Mouse (Mus musculus): Measurements from ENCODE around the gene Rnase1. TPM values are rescaled to one million over a fixed set of nuclear protein-coding genes. Genes with fewer than 3 reads are reported as not detected.

Gene Rnase1
- 0.07 and 0.82 TPM in 2 replicates for polyA plus RNA-seq (2012; rRNA removed)

DNA sequence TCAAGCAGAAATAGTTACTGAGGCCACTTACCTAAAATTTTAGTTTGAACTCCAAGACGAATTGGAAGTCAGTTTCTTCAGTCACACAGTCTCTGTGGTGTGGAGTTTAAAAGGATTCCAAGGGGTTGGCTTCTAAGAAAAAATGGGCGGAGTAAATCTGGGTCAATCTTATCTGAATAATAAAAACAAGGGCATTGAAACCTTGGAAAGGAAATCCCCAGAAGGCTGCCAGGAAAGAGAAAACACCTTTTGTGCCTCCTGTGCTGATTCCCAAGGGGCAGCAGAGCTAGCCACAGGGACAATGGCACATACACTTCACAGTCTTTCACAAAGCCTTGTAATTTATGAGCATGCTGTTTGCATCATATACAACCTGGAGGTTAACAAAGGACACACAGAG lies at the start of gene Rnase1:
TSS of gene Rnase1 (minus strand) at position 101 of the 400 bp plus-strand sequence.

DNA sequence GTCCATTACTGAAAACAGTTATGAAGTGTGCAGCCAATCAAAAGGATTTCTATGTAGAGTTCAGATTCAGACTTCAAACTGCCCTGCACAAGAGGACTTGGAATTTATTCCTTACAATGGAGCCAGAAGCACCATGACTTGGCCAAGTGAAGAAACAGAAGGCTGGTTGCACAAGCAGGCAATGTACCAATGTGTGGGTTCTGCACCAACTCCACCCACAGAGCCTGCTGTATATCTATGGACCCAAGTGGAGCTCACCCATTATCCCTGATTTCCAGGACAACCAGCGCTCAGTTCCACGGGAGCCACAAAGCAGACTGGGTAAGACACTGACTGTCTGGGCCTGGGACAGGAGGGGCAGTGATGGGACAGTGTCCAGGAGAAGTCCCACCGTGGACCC lies 15.4 kb upstream of the Rnase1 start, which contains the start of gene Rnase2b:
TSS of gene Rnase2b (plus strand) at position 285 of the 400 bp plus-strand sequence.

DNA sequence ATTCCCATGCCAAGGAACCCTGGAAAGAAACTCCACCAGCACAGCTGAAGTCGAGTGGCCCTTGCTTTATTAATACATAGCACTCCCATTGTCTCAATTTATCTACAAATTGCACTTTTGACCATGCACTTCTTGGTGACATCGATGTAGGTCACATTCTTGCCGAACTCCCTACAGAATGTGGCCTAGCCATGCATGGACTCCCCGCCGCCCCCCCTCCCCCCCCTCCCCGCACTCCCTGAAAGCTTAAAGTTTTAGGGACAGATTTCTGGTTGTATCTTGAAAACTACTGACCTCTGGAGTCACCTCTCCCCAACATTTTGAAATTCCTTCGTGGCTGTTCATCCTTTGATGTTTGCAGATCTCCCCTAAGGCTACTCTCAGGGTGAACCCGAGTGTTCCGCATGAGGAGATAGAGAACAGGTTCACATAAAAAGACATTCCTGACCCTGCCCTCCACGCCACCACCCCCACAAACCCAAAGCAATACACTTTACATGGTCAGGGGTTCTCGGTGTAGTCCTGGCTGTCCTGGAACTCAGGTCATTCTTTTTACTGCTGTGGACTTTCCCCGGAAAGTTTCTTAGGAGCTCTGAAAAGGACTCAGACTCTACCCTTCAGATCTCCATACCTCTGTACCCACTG lies 32.5 kb downstream of the Rnase1 start, which contains the start of gene Eddm3b:
TSS of gene Eddm3b (plus strand) at position 511 of the 645 bp plus-strand sequence.

Other genes starting within 250 kb of the Rnase1 start
- gene Klhl33, start 249.3 kb downstream of the Rnase1 start, polyA plus RNA-seq (2012; rRNA removed) = 0.11 and 0.28 TPM in 2 replicates
- gene Osgep, start 221.9 kb downstream of the Rnase1 start, polyA plus RNA-seq (2012; rRNA removed) = 40.4 and 47.9 TPM in 2 replicates
- 44.1 and 50.6 TPM in 2 replicates for gene Apex1, start 221.8 kb downstream of the Rnase1 start, polyA plus RNA-seq (2012; rRNA removed)
- 35.0 and 41.2 TPM in 2 replicates for gene Pip4p1, start 215.9 kb downstream of the Rnase1 start, polyA plus RNA-seq (2012; rRNA removed)
- gene Pnp, start 215.7 kb downstream of the Rnase1 start, polyA plus RNA-seq (2012; rRNA removed) = 121 and 139 TPM in 2 replicates
- 103 and 127 TPM in 2 replicates for gene Gm49342, start 202.3 kb downstream of the Rnase1 start, polyA plus RNA-seq (2012; rRNA removed)
- gene Pnp2, start 190.8 kb downstream of the Rnase1 start, polyA plus RNA-seq (2012; rRNA removed) = 6.7 and 8.1 TPM in 2 replicates
- gene Rnase10, start 139.0 kb downstream of the Rnase1 start, polyA plus RNA-seq (2012; rRNA removed) = 0.02 and 0.05 TPM in 2 replicates
- gene Rnase9, start 104.9 kb downstream of the Rnase1 start, polyA plus RNA-seq (2012; rRNA removed) = not detected in 2 replicates
- 0.06 TPM in 1 of 2 replicates, not detected in the other for gene Rnase11, start 96.6 kb downstream of the Rnase1 start, polyA plus RNA-seq (2012; rRNA removed)
- gene Rnase12, start 89.1 kb downstream of the Rnase1 start, polyA plus RNA-seq (2012; rRNA removed) = 1.3 and 1.7 TPM in 2 replicates
- gene Olfr750, start 72.3 kb downstream of the Rnase1 start, polyA plus RNA-seq (2012; rRNA removed) = not detected in 2 replicates
- 29.7 and 48.3 TPM in 2 replicates for gene Rnase4, start 55.7 kb downstream of the Rnase1 start, polyA plus RNA-seq (2012; rRNA removed)
- 11.6 and 17.1 TPM in 2 replicates for gene Ang, start 55.6 kb downstream of the Rnase1 start, polyA plus RNA-seq (2012; rRNA removed)
- gene Eddm3b, start 32.4 kb downstream of the Rnase1 start, polyA plus RNA-seq (2012; rRNA removed) = not detected in 2 replicates
- 2.6 and 4.3 TPM in 2 replicates for gene Rnase6, start 22.9 kb downstream of the Rnase1 start, polyA plus RNA-seq (2012; rRNA removed)
- gene Rnase2b, start 15.5 kb upstream of the Rnase1 start, polyA plus RNA-seq (2012; rRNA removed) = not detected in 2 replicates
- gene Ang2, start 52.4 kb upstream of the Rnase1 start, polyA plus RNA-seq (2012; rRNA removed) = not detected in 2 replicates
- gene Ear14, start 56.6 kb upstream of the Rnase1 start, polyA plus RNA-seq (2012; rRNA removed) = not detected in 2 replicates
- gene Rnase2a, start 109.3 kb upstream of the Rnase1 start, polyA plus RNA-seq (2012; rRNA removed) = not detected in 2 replicates
- gene Gm7247, start 215.0 kb upstream of the Rnase1 start, polyA plus RNA-seq (2012; rRNA removed) = not detected in 2 replicates